Mouse (Mus musculus): Measurements from ENCODE around the gene Map2.
A peak's percentile ranks its signal among the peaks of the same experiment; 100 is the strongest.

Gene Map2

DNA sequence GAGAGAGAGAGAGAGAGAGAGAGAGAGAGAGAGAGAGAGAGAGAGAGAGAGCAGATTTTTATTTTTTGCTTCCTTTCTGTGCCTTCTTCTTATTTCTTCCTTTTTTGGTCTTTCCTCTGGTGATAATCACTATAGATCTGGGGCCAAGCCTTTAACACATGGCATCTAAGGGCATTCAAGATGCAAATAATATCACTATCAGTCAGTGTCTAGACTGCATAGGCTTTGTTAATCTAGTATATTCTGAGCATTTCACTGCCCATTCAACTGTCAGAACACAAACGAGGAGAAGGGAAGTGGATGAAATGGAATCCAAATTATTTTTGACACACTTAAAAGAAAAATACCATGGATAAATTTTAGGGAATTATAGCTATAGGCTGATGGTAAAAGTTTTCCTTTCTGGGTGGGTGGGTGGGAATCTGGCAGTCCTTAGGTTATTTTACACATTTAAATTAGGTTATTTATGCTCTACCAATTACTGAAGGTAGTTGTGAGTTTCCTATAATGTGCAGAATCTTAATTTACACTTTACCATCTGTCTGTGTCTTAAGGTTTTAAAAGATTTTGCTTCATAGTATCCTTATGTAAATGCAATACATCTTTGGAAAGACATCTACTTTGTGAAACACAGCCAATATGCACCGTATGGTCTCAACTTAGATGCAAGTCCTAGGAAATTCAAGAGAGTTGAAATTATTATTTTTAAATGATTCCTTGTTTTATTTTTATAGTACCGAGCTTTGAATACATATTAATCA, 117.2 kb downstream of the Map2 start:
- no peak for DNase-seq (ENCODE audit: low spot score in 2 of 2)

- no peak for DNase-seq (ENCODE audit: low spot score in 2 of 2)
Observed at GRCm38 (mm10) chr1:66299376-66299775, 124.3 kb downstream of the Map2 start.

- DNase-seq (ENCODE audit: low spot score in 2 of 2), result no peak
Observed at GRCm38 (mm10) chr1:66320378-66321135, 145.5 kb downstream of the Map2 start.

DNA sequence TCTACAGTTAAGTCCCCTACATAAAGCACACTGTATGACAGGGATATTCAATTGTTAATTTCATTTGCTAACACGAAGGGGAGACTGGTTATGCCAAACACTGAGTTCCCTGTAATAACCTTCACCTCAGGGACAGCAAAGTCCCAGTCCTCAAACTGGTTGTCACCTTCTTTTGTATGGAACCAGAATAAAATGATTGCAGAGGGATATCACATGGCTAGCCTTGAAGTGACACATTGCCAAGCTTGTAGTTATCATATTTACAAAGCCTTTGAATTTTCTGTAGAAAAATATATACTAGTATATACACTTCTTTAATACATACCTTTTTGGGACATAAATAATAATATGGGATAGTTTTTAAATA, 146.0 kb downstream of the Map2 start:
- DNase-seq (ENCODE audit: low spot score in 2 of 2), result no peak

DNA sequence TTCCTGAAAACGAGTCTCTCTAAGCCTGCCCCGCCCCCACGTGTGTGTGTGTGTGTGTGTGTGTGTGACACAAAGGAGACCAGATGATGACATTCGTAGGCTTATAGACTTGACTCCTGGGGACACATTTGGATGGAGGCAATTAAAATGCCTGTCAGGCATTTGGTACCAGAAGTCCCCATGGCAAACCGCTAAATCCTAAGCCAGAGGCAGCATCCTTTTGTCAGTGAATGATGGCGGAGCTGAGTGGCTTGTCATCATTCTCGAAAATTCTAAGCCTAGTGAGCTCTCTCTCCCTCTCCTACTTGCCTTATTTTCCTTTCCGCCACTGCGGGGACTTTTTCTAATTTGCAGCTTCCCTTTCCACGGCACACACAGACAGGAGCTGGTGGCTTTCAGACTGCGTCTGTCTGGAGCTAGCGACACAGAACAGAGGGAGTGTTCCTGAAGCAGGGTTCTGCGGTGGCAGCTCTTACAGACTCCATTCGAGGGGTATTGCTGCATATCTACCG, 146.6 kb downstream of the Map2 start:
- peak; percentile 64 to 79 for DNase-seq (ENCODE audit: low spot score in 2 of 2)

DNA sequence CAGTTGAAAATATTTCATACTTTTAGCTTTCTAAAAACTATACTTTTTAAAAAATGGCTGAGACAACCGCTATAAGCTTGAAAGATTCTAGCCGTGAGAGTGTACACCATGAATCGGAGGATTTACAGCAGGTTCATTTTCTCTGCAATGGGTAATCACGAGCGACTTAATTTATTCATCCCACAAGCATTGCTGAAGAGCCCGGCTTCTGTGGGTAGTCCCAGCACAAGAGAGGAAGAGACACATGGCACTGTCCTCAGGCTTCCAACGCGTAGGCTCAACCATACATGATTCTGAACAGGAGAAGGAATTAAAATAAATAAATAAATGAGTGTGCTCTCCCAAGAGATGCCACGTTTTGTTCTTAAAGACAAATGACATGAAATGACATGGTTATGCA, 148.4 kb downstream of the Map2 start:
- peak; percentile 18 to 64 for DNase-seq (ENCODE audit: low spot score in 2 of 2)

DNA sequence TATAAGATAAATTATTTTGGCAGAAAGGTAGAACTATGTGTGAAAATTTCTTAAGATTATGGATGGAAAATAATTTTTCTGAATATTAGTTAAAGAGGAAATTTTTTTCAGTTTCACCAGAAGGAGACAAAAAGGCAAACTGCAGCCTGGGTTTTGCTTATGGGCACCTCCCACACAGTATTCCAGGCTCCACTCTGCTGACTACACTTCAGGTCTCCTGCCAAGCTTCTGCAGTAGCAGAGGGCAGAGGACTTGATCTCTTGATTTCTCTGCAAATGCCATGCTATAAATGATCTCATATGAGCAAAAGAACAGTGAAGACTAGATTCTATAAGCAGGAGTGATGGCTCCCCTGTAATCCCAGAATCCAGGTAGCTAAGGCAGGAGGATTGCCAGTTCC, 149.9 kb downstream of the Map2 start:
- no peak for DNase-seq (ENCODE audit: low spot score in 2 of 2)

GRCm38 (mm10) chr1:66328996-66329395, 153.9 kb downstream of the Map2 start:
- no peak for DNase-seq (ENCODE audit: low spot score in 2 of 2)

- DNase-seq (ENCODE audit: low spot score in 2 of 2), result no peak
Observed at GRCm38 (mm10) chr1:66329534-66329933, 154.5 kb downstream of the Map2 start.

GRCm38 (mm10) chr1:66335724-66336284, 160.7 kb downstream of the Map2 start:
- DNase-seq (ENCODE audit: low spot score in 2 of 2), result no peak

DNA sequence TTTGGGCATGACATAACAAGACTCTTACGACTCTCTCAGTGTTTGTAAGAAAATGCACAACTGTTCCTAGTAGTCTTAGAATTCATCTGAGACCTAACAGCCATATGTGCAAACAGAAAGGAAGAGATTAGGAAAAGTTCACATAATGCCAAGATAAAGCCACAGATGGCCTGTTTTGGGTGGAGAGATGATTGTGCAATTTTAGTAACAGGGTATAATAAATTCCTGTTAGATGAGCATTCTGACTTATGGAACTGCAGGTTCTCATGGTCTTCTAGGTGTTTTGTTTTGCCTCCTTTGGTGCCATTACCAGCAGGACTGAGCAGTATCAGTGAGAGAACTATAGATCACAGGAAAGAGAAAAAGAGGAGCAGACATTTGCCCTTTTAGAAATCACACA, 164.1 kb downstream of the Map2 start:
- no peak for DNase-seq (ENCODE audit: low spot score in 2 of 2)

DNA sequence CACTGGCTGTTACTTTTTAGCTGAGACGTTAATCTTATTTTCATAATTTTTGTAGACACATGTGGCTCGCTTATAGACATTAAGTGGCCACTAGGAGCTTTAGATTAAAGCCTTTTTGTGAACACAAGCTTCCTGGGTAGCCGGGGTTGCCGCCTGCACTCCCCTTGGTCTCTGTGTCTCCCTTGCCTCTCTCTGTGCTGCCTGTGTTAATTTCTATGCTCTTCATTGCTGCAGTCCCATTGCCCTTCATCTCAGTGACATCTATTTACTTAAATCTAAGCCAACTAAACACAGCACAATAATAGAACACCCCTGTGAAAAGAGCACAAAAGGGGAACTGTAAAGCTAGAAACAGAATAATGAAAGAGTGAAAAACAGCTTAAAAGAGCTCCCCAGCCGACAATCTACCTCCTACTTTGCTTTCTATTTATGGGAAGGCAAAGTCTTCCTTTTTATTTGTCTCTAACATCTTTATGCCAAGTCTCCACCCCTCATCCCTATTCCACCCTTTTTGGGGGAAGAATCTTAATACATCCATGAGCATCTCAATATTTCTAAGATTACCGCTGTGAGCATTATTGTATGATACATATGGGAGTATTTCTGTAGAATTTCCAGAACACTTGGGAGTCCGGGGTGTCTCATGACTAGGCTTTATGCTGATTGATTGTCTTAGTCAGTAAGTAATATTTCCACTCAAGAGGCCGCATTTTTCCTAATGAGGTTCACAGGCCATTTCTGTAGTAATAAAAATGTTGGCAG, 173.5 kb downstream of the Map2 start:
- no peak for DNase-seq (ENCODE audit: low spot score in 2 of 2)

DNA sequence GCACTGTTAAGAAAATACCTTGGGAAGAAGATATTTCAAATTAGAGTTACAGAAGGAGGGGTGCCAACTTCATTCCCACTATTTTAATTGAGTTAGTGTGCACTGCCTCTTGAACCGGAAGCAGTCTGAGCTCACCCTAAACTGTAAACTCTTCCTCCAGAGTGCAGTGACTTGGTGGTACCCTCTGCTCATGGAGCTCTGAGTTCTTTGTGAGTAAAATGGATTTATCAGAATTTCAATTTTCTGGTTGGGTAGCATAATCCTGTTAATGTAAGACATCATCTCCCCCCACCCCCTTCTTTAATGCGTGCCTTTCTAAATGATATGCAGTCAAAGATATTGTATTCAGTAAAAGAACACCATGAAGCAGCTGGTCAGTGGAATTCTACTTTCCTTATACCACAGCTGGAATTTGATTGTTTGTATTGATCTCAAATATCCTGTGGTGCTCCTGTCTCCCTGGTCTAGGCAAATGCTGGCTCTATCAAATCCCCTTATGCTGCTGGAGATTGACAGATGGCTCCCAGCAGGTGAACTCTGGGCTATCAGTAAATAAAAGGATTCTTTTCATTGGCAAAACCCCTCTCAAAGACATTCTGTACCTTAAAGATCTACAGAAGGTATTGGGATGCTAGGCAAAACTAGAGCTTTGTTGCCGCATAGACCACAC, 174.2 kb downstream of the Map2 start:
- no peak for DNase-seq (ENCODE audit: low spot score in 2 of 2)

GRCm38 (mm10) chr1:66351366-66351765, 176.3 kb downstream of the Map2 start:
- no peak for DNase-seq (ENCODE audit: low spot score in 2 of 2)

GRCm38 (mm10) chr1:66361799-66362198, 186.7 kb downstream of the Map2 start:
- DNase-seq (ENCODE audit: low spot score in 2 of 2), result no peak

GRCm38 (mm10) chr1:66363285-66363684, 188.2 kb downstream of the Map2 start:
- no peak for DNase-seq (ENCODE audit: low spot score in 2 of 2)

DNA sequence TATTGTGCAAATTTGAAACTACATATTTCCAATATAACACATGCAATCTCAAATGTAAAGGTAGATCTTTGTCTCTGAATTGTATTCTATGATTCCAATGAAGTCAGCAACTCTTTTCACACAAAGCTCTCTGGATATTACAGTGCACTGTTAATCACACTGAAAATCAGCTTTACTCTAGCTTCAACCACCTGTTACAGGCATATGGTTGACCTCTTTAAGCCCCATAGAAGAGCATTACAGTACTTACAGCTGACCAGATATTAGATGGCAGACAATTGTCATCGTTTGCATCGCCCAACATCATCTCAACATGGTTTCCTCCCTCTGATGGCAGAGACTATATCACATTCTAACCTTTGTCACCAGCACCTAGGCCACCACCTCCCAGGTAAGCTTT, 189.3 kb downstream of the Map2 start:
- DNase-seq (ENCODE audit: low spot score in 2 of 2), result no peak

DNA sequence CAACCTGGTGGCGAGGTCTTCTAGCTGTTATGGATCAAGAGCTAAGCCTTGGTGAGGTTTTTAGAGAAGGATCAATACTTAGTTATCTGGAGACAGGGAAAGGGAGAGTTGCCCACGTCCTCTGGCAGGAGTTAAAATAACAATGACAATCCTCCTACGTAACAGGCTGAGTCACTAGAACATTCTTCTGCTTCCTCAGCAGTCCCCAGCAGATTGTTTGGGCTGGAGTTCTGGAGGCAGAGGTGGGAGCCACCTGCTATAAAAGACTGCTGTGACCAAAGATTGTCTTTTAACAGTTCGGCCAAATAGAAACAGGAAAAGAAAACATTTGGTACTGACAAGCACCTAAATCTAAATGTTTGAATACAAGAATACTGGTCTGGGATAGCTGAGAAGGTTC, 190.5 kb downstream of the Map2 start:
- DNase-seq (ENCODE audit: low spot score in 2 of 2), result peak in 1 of 2 experiments; percentile 58

- DNase-seq (ENCODE audit: low spot score in 2 of 2), result no peak
Observed at GRCm38 (mm10) chr1:66369486-66369885, 194.4 kb downstream of the Map2 start.

GRCm38 (mm10) chr1:66371371-66371770, 196.3 kb downstream of the Map2 start:
- no peak for DNase-seq (ENCODE audit: low spot score in 2 of 2)

- DNase-seq (ENCODE audit: low spot score in 2 of 2), result no peak
Observed at GRCm38 (mm10) chr1:66386321-66386720, 211.2 kb downstream of the Map2 start.
